Mouse (Mus musculus): ENCODE measurements around the gene Gpatch4. TPM values are rescaled to one million over a fixed set of nuclear protein-coding genes. Genes with fewer than 3 reads are reported as not detected.
A peak's percentile ranks its signal among the peaks of the same experiment; 100 is the strongest.

Gene Gpatch4
- polyA plus RNA-seq, 1 experiment = 27.7 TPM

DNA sequence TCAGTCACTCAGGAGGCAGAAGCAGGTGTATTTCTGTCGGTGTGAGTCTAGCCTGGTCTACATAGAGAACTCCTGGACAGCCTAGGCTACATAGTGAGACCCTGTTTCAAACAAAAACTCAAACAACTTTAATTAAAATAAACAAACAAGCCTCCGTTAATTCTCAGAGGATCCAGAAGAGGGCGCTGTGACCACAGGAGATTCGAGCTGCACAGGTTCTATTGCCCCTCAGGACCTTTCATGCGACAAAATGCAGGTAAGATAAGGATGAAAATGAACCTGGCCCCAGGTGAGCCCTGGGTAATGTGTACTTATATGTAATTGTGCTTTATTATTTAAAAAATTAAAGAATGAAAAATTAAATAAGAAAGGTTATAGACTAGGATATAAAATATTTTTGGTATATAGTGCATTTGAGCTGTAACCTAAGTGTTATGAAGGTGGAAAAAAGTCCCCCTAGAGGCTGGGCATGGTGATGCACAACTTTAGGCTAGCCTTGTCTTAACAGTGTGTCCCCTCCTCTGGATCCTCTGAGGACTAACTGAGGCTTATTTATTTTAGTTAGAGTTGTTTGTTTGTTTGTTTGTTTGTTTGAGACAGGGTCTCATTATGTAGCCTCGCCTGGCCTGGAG is 32.2 kb upstream of the Gpatch4 start:
- Histone ChIP-seq H3K36me3 (ENCODE audit: control insufficient read depth, insufficient read depth, low read length, poor library complexity, severe bottlenecking) (no peaks in the 10 kb centered on the region), H3K4me1 (ENCODE audit: control insufficient read depth, insufficient read depth, low read length) (no peaks in the 10 kb centered on the region), H3K27me3 (ENCODE audit: control insufficient read depth, insufficient read depth, low read length, poor library complexity, severe bottlenecking) (no peaks in the 10 kb centered on the region), H3K27ac (ENCODE audit: insufficient read depth, low read length) (no peak overlapping the region), H3K9ac (ENCODE audit: low read depth, poor library complexity, severe bottlenecking) (no peak overlapping the region), H3K9me3 (replicated peaks; ENCODE audit: control insufficient read depth, insufficient read depth, low read length, poor library complexity, severe bottlenecking) (no peaks in the 10 kb centered on the region), H3K4me3 (ENCODE audit: low read depth, low read length) (no peak overlapping the region)
- TF ChIP-seq CTCF (IDR thresholded peaks at IDR 0.05; ENCODE audit: low read depth, low read length) (peak; percentile 62), EP300 (IDR thresholded peaks at IDR 0.05; ENCODE audit: insufficient read depth, low read depth, low read length) (no peak)

DNA sequence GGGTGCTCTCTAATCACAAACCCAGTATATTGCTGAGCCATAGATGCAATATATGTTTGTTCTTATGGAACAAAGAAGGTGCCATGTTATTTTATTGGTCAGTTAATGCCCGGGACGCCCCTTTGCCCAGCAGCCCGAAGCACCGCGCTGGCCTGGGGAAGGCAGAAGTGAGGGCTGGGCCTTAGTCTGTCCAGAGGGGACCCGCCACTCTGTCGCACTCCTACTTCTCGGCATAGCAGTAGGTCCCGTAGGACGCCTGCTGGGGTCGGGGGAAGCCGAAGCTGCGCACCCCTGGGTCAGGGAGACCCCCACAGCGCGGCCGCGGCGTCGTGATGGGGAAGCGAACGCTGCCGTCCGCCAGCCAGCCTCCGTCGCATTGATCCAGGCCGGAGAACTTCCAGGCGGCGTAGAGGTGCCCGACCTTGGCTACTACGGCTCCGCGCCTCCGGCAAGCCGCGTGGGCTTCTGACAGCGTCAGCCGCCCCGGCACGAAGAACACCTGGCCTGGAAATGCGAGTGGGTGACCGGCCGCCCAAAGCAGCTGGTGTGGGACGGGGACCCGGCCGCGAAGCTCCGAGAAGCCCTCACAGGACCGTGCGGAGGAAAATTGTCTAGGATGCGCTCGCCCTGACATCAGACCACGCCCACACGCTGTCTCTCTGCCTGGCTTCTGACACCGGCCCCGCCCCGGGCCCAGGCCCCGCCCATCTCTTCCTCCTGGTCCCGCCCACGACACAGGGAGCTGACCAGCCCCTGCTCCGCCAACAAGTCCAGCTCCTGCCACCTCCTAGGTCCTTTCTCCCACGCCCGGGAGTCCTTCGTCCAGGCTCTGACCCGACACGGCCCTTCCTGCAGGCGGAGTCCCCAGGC is 20.4 kb upstream of the Gpatch4 start:
- H3K27ac ChIP-seq (ENCODE audit: insufficient read depth, low read length) = no peak overlapping the region
- H3K4me3 ChIP-seq (ENCODE audit: low read depth, low read length) = peak overlapping the region; percentile 74
- peak overlapping the region; percentile 21; the same call in 1 of the 2 replicates for H3K9ac ChIP-seq (ENCODE audit: low read depth, poor library complexity, severe bottlenecking)
- no peaks in the 10 kb centered on the region for H3K9me3 ChIP-seq (replicated peaks; ENCODE audit: control insufficient read depth, insufficient read depth, low read length, poor library complexity, severe bottlenecking)
- no peak for TF ChIP-seq EP300 (IDR thresholded peaks at IDR 0.05; ENCODE audit: insufficient read depth, low read depth, low read length)
- no peak for TF ChIP-seq CTCF (IDR thresholded peaks at IDR 0.05; ENCODE audit: low read depth, low read length)
- no peak for TF ChIP-seq POLR2A (IDR thresholded peaks at IDR 0.05; ENCODE audit: insufficient read depth, low read length)
- peaks cover 10% of the 10 kb centered on the region for H3K27me3 ChIP-seq (ENCODE audit: control insufficient read depth, insufficient read depth, low read length, poor library complexity, severe bottlenecking)
- H3K36me3 ChIP-seq (ENCODE audit: control insufficient read depth, insufficient read depth, low read length, poor library complexity, severe bottlenecking) = no peaks in the 10 kb centered on the region
- H3K4me1 ChIP-seq (ENCODE audit: control insufficient read depth, insufficient read depth, low read length) = no peaks in the 10 kb centered on the region

DNA sequence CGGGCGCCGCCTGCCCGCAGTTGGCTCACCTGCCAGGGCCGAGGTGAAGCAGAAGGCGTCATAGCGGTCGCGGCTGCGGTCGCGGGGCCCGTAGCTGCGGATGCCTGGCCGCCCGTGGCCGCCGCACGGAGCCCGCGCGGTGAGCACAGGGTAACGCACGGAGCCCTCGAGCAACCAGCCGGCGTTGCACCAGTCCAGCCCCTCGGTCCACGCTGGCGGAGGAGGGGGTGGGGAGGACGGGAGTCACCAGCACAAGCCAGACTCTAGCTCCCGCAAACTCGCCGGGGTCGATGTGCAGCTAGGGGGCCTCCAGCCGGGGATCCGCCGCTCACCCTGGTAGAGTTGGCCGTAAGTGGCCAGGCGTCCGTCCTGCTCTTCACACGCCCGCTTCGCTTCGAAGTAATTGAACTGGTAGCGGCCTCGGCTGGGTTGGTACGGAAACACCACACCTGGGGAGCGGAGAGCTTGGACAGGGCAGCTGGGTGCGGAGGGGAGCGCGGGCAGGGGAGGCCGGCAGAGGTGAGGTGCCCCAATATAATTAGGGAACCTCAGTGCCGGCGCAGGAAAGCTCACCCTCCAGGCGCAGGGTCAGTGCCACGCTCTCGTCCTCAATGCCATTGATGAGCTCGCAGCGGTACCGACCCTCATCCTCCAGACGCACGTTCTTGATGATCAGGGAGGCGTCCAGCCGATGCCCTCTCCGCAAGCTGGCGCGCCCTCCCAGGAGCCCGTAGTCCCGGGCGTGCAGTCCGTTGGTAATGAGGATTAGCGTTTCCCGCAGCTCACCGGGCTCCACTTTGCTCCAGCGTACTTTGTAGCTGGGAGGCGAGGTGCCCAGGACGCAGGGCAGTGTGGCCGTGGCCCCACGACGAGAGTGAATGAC is 19.5 kb upstream of the Gpatch4 start:
- H3K9ac ChIP-seq (ENCODE audit: low read depth, poor library complexity, severe bottlenecking) = no peak overlapping the region
- H3K4me1 ChIP-seq (ENCODE audit: control insufficient read depth, insufficient read depth, low read length) = no peaks in the 10 kb centered on the region
- peaks cover 10% of the 10 kb centered on the region for H3K27me3 ChIP-seq (ENCODE audit: control insufficient read depth, insufficient read depth, low read length, poor library complexity, severe bottlenecking)
- no peak for TF ChIP-seq POLR2A (IDR thresholded peaks at IDR 0.05; ENCODE audit: insufficient read depth, low read length)
- no peak for TF ChIP-seq CTCF (IDR thresholded peaks at IDR 0.05; ENCODE audit: low read depth, low read length)
- TF ChIP-seq EP300 (IDR thresholded peaks at IDR 0.05; ENCODE audit: insufficient read depth, low read depth, low read length) = no peak
- 0 out of 2 replicates have a peak, but pooled peaks cover 4% of the 10 kb centered on the region for H3K9me3 ChIP-seq (replicated peaks; ENCODE audit: control insufficient read depth, insufficient read depth, low read length, poor library complexity, severe bottlenecking)
- H3K36me3 ChIP-seq (ENCODE audit: control insufficient read depth, insufficient read depth, low read length, poor library complexity, severe bottlenecking) = no peaks in the 10 kb centered on the region
- H3K4me3 ChIP-seq (ENCODE audit: low read depth, low read length) = peak overlapping the region; percentile 70
- H3K27ac ChIP-seq (ENCODE audit: insufficient read depth, low read length) = no peak overlapping the region

DNA sequence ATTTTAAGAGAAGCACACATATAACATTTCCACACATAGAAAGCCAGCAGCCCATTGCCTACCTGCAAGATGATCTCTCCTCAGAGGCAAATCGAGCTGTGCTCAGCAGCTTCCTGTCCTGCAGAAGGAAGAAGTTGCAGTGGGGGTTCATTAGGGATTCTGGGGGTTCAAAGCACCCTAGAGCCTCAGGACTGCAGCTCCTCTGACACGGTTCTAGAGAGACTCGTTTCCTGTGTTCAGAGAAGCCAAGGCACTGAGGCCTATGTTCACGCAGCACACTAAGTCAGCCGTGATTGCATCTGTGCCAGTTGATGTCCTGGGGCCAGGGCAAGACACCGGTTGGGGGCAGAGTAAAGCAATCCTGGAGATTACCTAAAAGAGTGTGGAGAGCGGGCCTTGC is 16.1 kb upstream of the Gpatch4 start:
- Histone ChIP-seq H3K9me3 (replicated peaks; ENCODE audit: control insufficient read depth, insufficient read depth, low read length, poor library complexity, severe bottlenecking) (0 out of 2 replicates have a peak, but pooled peaks cover 4% of the 10 kb centered on the region), H3K36me3 (ENCODE audit: control insufficient read depth, insufficient read depth, low read length, poor library complexity, severe bottlenecking) (no peaks in the 10 kb centered on the region), H3K4me1 (ENCODE audit: control insufficient read depth, insufficient read depth, low read length) (peaks cover 3% of the 10 kb centered on the region), H3K27ac (ENCODE audit: insufficient read depth, low read length) (no peak overlapping the region), H3K9ac (ENCODE audit: low read depth, poor library complexity, severe bottlenecking) (no peak overlapping the region), H3K4me3 (ENCODE audit: low read depth, low read length) (no peak overlapping the region), H3K27me3 (ENCODE audit: control insufficient read depth, insufficient read depth, low read length, poor library complexity, severe bottlenecking) (peaks cover 6% of the 10 kb centered on the region)
- no peak for TF ChIP-seq EP300 (IDR thresholded peaks at IDR 0.05; ENCODE audit: insufficient read depth, low read depth, low read length)
- no peak for TF ChIP-seq POLR2A (IDR thresholded peaks at IDR 0.05; ENCODE audit: insufficient read depth, low read length)
- no peak for TF ChIP-seq CTCF (IDR thresholded peaks at IDR 0.05; ENCODE audit: low read depth, low read length)

DNA sequence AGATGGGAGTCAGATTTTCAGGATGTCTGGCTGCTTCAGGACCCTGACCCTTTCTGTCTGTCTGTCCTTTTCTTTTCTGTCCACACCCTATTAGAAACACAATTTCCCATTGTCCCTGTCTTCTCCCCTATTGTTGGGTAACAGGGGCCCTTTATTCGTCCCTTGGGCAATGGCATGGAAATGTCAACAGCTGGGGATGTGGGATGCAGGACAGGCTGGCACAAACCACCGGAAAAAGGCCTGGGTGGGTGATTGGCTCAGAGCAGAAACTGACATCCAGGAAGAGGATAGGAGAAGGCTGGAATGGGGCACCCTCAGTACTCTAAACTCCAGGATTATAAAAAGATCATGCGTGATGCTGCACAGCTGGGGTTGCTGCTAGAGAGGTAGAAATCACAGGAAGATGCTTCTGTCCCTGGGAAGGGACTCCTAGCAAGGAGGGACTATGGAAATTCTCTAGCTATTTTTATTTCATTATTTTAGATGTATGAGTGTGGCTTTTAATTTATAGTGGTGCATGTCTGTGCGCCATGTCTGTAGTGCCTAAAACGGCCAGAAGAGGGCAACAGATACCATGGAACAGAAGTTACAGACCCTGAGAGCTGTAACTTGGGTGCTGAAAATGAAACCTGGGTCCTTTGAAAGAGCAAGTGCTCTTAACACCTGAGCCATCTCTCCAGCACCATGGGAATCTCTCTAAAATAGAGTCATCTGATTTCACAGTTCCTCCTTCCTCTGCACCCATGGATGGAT is 15.3 kb upstream of the Gpatch4 start, which contains the start of gene Hapln2:
Gene Hapln2 (minus strand): TSS at position 150 of the 753 bp plus-strand sequence.
- TF ChIP-seq CTCF (IDR thresholded peaks at IDR 0.05; ENCODE audit: low read depth, low read length) (peak; percentile 17), POLR2A (IDR thresholded peaks at IDR 0.05; ENCODE audit: insufficient read depth, low read length) (no peak), EP300 (IDR thresholded peaks at IDR 0.05; ENCODE audit: insufficient read depth, low read depth, low read length) (no peak)
- Histone ChIP-seq H3K27me3 (ENCODE audit: control insufficient read depth, insufficient read depth, low read length, poor library complexity, severe bottlenecking) (peaks cover 5% of the 10 kb centered on the region), H3K36me3 (ENCODE audit: control insufficient read depth, insufficient read depth, low read length, poor library complexity, severe bottlenecking) (no peaks in the 10 kb centered on the region), H3K4me3 (ENCODE audit: low read depth, low read length) (no peak within 1 kb of the TSS), H3K27ac (ENCODE audit: insufficient read depth, low read length) (no peak within 1 kb of the TSS), H3K9me3 (replicated peaks; ENCODE audit: control insufficient read depth, insufficient read depth, low read length, poor library complexity, severe bottlenecking) (0 out of 2 replicates have a peak, but pooled peaks cover 4% of the 10 kb centered on the region), H3K9ac (ENCODE audit: low read depth, poor library complexity, severe bottlenecking) (no peak within 1 kb of the TSS), H3K4me1 (ENCODE audit: control insufficient read depth, insufficient read depth, low read length) (peaks cover 3% of the 10 kb centered on the region)

All from ES-Bruce4 (cell line).